Mouse (Mus musculus) heart, adult 2 months (tissue): ENCODE data around the gene Kcnq5.

ENCODE experiments used
- CTCF ChIP-seq: fragments of 200-600 bp; IDR thresholded peaks from 2 replicates; pipeline ENCODE4 v1.8.1; 2022; ENCODE audit warnings: antibody characterized with exemption, mild to moderate bottlenecking, moderate library complexity
- EP300 ChIP-seq: fragments of 200-500 bp; IDR thresholded peaks from 2 replicates; pipeline ENCODE4 v1.6.1; 2011; ENCODE audit warnings: low read depth, low read length, control low read depth; ENCODE audit not compliant: insufficient read depth

- TF ChIP-seq CTCF (no peak), EP300 (no peak)
These were observed 78.0 kb downstream of the Kcnq5 start for GRCm38 (mm10) chr1:21883747-21884146.
